Mouse (Mus musculus) forebrain, embryonic 12.5 days (tissue): ENCODE results near the gene Sae1. TPM values are rescaled to one million over a fixed set of nuclear protein-coding genes. Genes with fewer than 3 reads are reported as not detected.
A peak's percentile ranks its signal among the peaks of the same experiment; 100 is the strongest.
"Not testable (repeated sequence)": the region's sequence is repeated elsewhere in the genome, so short reads cannot be mapped to it uniquely, and the experiment has no call there.

Experiments used
- ATAC-seq: fragments of 200-750 bp; cut with Nextera tagmentation; 2 replicates; pipeline ENCODE4 v1.8.0; 2017; ENCODE audit warnings: moderate TSS enrichment; ENCODE audit not compliant: low FRiP score
- H3K27ac ChIP-seq: fragments of 300-500 bp; sonication (generic); 2 replicates; pipeline ENCODE4 v1.5.1; 2016; ENCODE audit warnings: mild to moderate bottlenecking
- H3K27me3 ChIP-seq: fragments of 300-500 bp; sonication (generic); 2 replicates; pipeline ENCODE4 v1.6.1; 2016; ENCODE audit warnings: mild to moderate bottlenecking
- H3K36me3 ChIP-seq: fragments of 300-500 bp; sonication (generic); replicated peaks from 2 replicates; pipeline ENCODE4 v1.6.1; 2016; ENCODE audit warnings: mild to moderate bottlenecking
- H3K4me1 ChIP-seq: fragments of 300-500 bp; sonication (generic); 2 replicates; pipeline ENCODE4 v1.6.1; 2016
- H3K4me2 ChIP-seq: fragments of 300-500 bp; sonication (generic); 2 replicates; pipeline ENCODE4 v1.6.1; 2016; ENCODE audit warnings: mild to moderate bottlenecking, moderate library complexity
- H3K4me3 ChIP-seq: fragments of 300-500 bp; sonication (generic); replicated peaks from 2 replicates; pipeline ENCODE4 v1.5.1; 2016; ENCODE audit warnings: mild to moderate bottlenecking
- H3K9ac ChIP-seq: fragments of 300-500 bp; sonication (generic); 2 replicates; pipeline ENCODE4 v1.6.1; 2016; ENCODE audit warnings: mild to moderate bottlenecking
- H3K9me3 ChIP-seq: fragments of 300-500 bp; sonication (generic); 2 replicates; pipeline ENCODE4 v1.6.1; 2016
- WGBS: fragments of 180-500 bp; shearing (Covaris S2); methylation state at CpG from one replicate; pipeline ENCODE4 v1.1.7; 2016; 5-methylcytosine and 5-hydroxymethylcytosine counted together
- polyA plus RNA-seq: library from polyadenylated mRNA; unstranded; fragments of >200 nt; fragmentation: Nextera tagmentation; extraction: Ambion mirVana; gene quantifications from 2 replicates; pipeline ENCODE4 v1.2.1, GENCODE M21; 2016

Sae1 gene
- polyA plus RNA-seq, 1 experiment from 2014 or later: 403 TPM

- H3K4me1 ChIP-seq: peaks cover 37% of the 10 kb centered on the region
- WGBS: under 1% methylated on average over 67 of the region's 85 CpGs
- H3K27ac ChIP-seq: peak within 1 kb of the TSS; percentile 100
- ATAC-seq: peak; percentile 64
- H3K36me3 ChIP-seq: peaks cover 5% of the 10 kb centered on the region; the same call in 1 of the 2 replicates
- no peaks in the 10 kb centered on the region for H3K9me3 ChIP-seq
- H3K4me3 ChIP-seq: peak within 1 kb of the TSS; percentile 89
- no peaks in the 10 kb centered on the region; the same call in 1 of the 2 replicates for H3K27me3 ChIP-seq
- peak within 1 kb of the TSS; percentile 100 for H3K9ac ChIP-seq
- H3K4me2 ChIP-seq: peak within 1 kb of the TSS; percentile 80
These were observed 13.3 kb upstream of the Sae1 start, which contains the start of gene Zc3h4 for GRCm38 (mm10) chr7:16400689-16401611. Gene Zc3h4, plus strand, starts transcription at chr7:16400910.

GRCm38 (mm10) chr7:16399820-16400688 lies 12.4 kb upstream of the Sae1 start:
- peak overlapping the region; percentile 89 for H3K4me3 ChIP-seq
- peak overlapping the region; percentile 100 for H3K9ac ChIP-seq
- H3K4me2 ChIP-seq: peak overlapping the region; percentile 80
- WGBS: under 1% methylated on average over 77 of the region's 77 CpGs
- H3K27ac ChIP-seq: peak overlapping the region; percentile 100
- peaks cover 28% of the 10 kb centered on the region for H3K4me1 ChIP-seq
- no peaks in the 10 kb centered on the region; the same call in 1 of the 2 replicates for H3K27me3 ChIP-seq
- ATAC-seq: peak; percentile 91
- no peaks in the 10 kb centered on the region for H3K36me3 ChIP-seq
- H3K9me3 ChIP-seq: no peaks in the 10 kb centered on the region

- Histone ChIP-seq H3K9me3 (no peaks in the 10 kb centered on the region), H3K27ac (peak overlapping the region; percentile 100), H3K27me3 (no peaks in the 10 kb centered on the region; the same call in none of the 2 replicates), H3K4me2 (peak overlapping the region; percentile 80), H3K4me1 (peaks cover 20% of the 10 kb centered on the region), H3K4me3 (peak overlapping the region; percentile 89), H3K36me3 (no peaks in the 10 kb centered on the region), H3K9ac (peak overlapping the region; percentile 100)
- peak; percentile 76 for ATAC-seq
- 1% methylated on average over 31 of the region's 31 CpGs for WGBS
These were observed 11.7 kb upstream of the Sae1 start for GRCm38 (mm10) chr7:16399098-16399819.

- H3K9ac ChIP-seq: peak overlapping the region; percentile 100
- peak overlapping the region; percentile 89 for H3K4me3 ChIP-seq
- peak overlapping the region; percentile 80 for H3K4me2 ChIP-seq
- WGBS: 55% methylated on average over 3 of the region's 3 CpGs
- peaks cover 15% of the 10 kb centered on the region for H3K4me1 ChIP-seq
- H3K27me3 ChIP-seq: no peaks in the 10 kb centered on the region; the same call in none of the 2 replicates
- H3K9me3 ChIP-seq: no peaks in the 10 kb centered on the region
- ATAC-seq: no peak
- H3K27ac ChIP-seq: peak overlapping the region; percentile 100; the same call in 1 of the 2 replicates
- H3K36me3 ChIP-seq: no peaks in the 10 kb centered on the region
These were observed 10.9 kb upstream of the Sae1 start for GRCm38 (mm10) chr7:16398387-16399050.

GRCm38 (mm10) chr7:16397465-16397864 lies 9.9 kb upstream of the Sae1 start:
- peaks cover 8% of the 10 kb centered on the region for H3K4me1 ChIP-seq
- H3K27me3 ChIP-seq: no peaks in the 10 kb centered on the region; the same call in none of the 2 replicates
- no peak overlapping the region for H3K27ac ChIP-seq
- no peaks in the 10 kb centered on the region for H3K9me3 ChIP-seq
- no peak for ATAC-seq
- H3K4me2 ChIP-seq: no peak overlapping the region
- WGBS: 83% methylated on average over 4 of the region's 4 CpGs
- no peaks in the 10 kb centered on the region for H3K36me3 ChIP-seq
- no peak overlapping the region for H3K4me3 ChIP-seq
- H3K9ac ChIP-seq: no peak overlapping the region

- H3K27me3 ChIP-seq: no peaks in the 10 kb centered on the region; the same call in none of the 2 replicates
- H3K36me3 ChIP-seq: no peaks in the 10 kb centered on the region
- no peak overlapping the region for H3K4me2 ChIP-seq
- 3% methylated on average over 2 of the region's 2 CpGs for WGBS
- no peak overlapping the region for H3K27ac ChIP-seq
- no peak for ATAC-seq
- H3K9ac ChIP-seq: no peak overlapping the region
- H3K9me3 ChIP-seq: no peaks in the 10 kb centered on the region
- H3K4me3 ChIP-seq: no peak overlapping the region
- H3K4me1 ChIP-seq: peaks cover 8% of the 10 kb centered on the region
These were observed 8.3 kb upstream of the Sae1 start for GRCm38 (mm10) chr7:16395944-16396343.

GRCm38 (mm10) chr7:16392923-16393322 lies 5.3 kb upstream of the Sae1 start:
- Histone ChIP-seq H3K27me3 (peaks cover 4% of the 10 kb centered on the region), H3K9ac (no peak overlapping the region), H3K4me2 (no peak overlapping the region), H3K36me3 (no peaks in the 10 kb centered on the region), H3K9me3 (no peaks in the 10 kb centered on the region), H3K27ac (no peak overlapping the region), H3K4me1 (peaks cover 3% of the 10 kb centered on the region; the same call in 1 of the 2 replicates), H3K4me3 (no peak overlapping the region)
- WGBS: 58% methylated on average over 4 of the region's 4 CpGs
- no peak for ATAC-seq

- H3K36me3 ChIP-seq, H3K27ac ChIP-seq, H3K9ac ChIP-seq, H3K27me3 ChIP-seq, H3K4me2 ChIP-seq, ATAC-seq, H3K4me3 ChIP-seq, H3K9me3 ChIP-seq: not testable (repeated sequence)
- peaks cover 25% of the 10 kb centered on the region for H3K4me1 ChIP-seq
- 90% methylated on average over 2 of the region's 2 CpGs for WGBS
These were observed 2.3 kb upstream of the Sae1 start for GRCm38 (mm10) chr7:16389942-16390341.

GRCm38 (mm10) chr7:16376505-16376904 lies 11.1 kb downstream of the Sae1 start:
- 94% methylated on average over 1 of the region's 1 CpGs for WGBS
- peaks cover 74% of the 10 kb centered on the region for H3K36me3 ChIP-seq
- no peak overlapping the region for H3K4me2 ChIP-seq
- no peak overlapping the region for H3K9ac ChIP-seq
- no peak overlapping the region for H3K27ac ChIP-seq
- no peaks in the 10 kb centered on the region for H3K9me3 ChIP-seq
- no peak overlapping the region for H3K4me3 ChIP-seq
- no peaks in the 10 kb centered on the region for H3K4me1 ChIP-seq
- H3K27me3 ChIP-seq: no peaks in the 10 kb centered on the region
- ATAC-seq: no peak

GRCm38 (mm10) chr7:16374989-16375388 lies 12.6 kb downstream of the Sae1 start:
- H3K36me3 ChIP-seq: peaks cover 79% of the 10 kb centered on the region

GRCm38 (mm10) chr7:16373719-16374118 lies 13.9 kb downstream of the Sae1 start:
- Histone ChIP-seq H3K27me3 (no peaks in the 10 kb centered on the region), H3K4me2 (no peak overlapping the region), H3K4me1 (no peaks in the 10 kb centered on the region), H3K9ac (no peak overlapping the region), H3K36me3 (peaks cover 84% of the 10 kb centered on the region), H3K27ac (no peak overlapping the region), H3K4me3 (no peak overlapping the region), H3K9me3 (no peaks in the 10 kb centered on the region)
- WGBS: 67% methylated on average over 2 of the region's 2 CpGs
- ATAC-seq: no peak

More at GRCm38 (mm10) chr7:16374989-16375388, 12.6 kb downstream of the Sae1 start:
- Histone ChIP-seq H3K27ac (no peak overlapping the region), H3K9me3 (no peaks in the 10 kb centered on the region), H3K27me3 (no peaks in the 10 kb centered on the region), H3K4me1 (no peaks in the 10 kb centered on the region), H3K4me2 (no peak overlapping the region), H3K4me3 (no peak overlapping the region), H3K9ac (no peak overlapping the region)
- no peak for ATAC-seq
- whole genome bisulfite sequencing: 91% methylated on average over 5 of the region's 5 CpGs
